Mouse (Mus musculus): ENCODE data around the gene 1700011L22Rik.

Gene 1700011L22Rik

DNA sequence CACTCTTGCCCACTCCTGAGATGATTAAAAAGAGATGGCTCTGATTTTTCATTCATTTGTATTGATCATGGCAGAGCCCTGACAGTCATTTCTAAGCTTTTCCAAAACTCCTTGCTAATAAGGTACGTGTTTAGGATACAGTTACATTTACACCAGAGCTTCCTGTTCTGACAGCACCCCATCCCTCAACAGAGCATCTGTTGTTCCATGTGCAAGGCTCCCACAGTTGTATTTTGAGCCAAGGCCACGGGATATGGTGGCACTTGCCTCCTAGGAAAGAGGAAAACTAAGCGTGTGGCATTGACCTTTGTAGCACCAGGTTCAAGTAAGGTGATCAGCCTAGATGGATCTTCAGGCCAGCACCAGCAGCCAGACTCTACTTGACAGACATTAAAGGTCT is 83.1 kb downstream of the 1700011L22Rik start:
- no peak for DNase-seq

DNA sequence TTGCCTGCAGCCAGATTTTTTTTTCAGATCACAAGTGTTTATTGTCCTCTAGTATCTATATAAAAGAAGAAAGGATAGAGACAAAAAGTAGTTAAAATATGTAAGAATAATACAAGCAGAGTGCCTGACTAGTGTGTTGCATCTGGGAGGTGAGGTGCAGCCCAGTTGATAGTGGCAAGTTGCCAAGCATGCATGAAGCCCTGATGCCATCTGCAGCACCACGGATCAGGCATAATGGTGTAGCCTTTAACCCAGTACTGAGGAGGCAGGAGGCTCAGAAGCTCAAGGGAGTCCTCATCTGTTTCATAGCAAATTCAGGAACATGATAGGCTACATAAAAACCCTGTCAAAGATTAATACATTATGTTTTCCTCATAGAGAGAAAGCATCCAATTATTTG is 84.0 kb downstream of the 1700011L22Rik start:
- DNase-seq = no peak

DNA sequence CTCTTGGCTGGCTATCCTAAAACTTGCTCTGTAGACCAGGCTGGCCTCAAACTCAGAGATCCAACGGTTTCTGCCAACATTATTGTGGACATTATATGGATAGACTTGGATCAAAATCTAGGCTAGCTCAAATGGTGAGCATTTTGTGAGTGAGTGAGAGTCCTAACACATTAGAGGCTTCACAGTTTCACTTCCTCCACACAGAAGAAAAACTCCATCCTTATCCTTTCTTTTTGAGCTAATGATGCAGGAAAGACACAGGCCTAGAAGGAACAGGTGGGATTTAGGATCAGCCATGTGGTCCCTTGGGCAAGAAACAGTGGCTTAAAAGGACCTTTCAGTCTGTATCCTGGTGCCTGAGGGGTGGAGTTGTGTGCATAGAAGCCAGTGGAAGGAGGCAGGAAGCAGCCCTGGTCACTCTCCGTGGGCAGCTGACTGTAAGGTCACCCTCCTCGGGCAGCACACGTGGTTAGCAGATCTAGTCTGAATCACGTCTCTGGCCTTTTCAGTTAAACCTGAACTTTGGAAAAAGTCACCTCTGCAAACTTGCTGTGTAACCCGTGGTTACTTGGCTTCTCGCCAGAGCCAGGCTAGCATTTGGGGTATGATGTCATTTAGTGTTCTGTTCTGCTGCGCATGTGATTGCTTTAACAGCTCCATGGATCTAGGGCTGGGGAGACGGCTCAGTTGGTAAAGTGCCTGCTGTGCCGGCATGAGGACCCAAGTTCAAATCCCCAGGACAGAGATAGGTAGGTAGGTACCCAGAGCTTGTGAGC is 85.6 kb downstream of the 1700011L22Rik start:
- no peak for DNase-seq

DNA sequence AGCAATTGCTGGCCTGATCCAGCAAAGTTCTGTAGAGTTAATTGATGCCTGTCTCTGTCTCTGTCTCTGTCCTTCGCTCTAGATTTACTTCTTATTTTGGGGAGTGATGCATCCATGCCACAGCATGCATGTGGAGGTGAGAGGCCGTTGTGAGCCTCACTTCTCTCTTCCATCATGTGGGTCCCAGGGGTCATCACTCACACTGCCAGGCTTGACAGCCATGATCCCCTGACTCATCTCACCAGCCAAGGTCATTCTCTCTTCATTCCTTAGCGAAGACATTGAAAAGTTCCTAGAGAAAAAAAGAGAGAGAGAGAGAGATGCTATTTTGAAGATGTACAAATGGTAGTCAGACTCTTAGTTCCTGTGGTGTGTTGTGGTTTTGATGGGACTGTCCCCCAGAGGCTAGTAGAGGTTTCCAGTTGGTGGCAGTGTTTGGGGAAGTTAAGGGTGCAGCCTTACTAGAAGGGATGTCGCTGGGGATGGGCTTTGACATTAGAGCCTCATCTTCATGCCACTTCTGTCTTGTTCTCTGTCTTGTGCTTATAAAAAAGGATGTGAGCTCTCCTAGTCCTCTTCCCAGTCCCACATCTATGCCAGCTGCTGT is 87.1 kb downstream of the 1700011L22Rik start:
- DNase-seq = no peak

All from thymus, postnatal 14 days (tissue).